ENCODE assay signal across 7 mouse cellular contexts in the genomic region with DNA sequence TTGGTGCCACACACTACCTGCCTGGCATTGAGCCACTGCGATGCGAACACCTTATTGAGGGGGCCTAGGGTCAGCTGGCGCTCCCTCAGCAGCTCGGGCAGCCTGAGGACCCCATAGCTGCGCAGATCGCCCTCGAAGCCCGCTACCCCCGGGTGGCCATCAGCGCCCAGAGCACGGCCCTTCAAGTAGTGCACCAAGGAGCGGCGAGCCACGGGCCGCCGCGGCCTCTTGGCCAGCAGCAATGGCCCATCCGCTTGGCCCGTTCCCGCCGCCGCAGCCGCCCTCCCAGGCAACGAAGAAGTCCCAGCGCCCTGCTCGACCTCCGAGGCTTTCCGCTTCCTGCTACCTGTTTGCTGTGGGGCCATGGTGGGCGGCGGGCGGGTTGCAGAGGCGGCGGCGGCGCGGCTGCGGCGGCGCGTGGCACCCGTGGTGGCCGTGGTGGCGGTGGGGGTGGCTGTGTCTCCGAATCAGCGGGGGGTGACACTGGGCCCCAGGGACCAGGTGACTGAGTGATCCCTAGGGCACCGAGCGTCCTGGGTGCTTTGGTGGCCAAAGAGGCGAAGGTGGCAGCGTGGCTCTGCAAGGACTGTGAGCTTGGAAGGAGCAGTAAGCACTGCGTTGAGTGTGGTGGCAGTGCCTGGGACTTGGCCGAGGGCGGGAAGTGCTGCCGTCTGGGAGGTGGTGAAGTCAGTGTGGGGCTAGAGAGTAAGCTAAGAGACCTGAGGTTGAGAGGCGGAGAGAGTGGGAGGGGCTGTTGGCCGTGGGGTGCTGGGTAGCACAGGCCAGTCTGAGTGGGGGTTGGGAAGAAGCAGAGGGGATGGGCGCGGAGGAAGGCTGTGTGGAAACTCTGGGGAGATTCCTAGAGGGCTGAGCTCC. TPM values are rescaled to one million over a fixed set of nuclear protein-coding genes. Genes with fewer than 3 reads are reported as not detected.
DNase-seq lines count a peak whose midpoint lies in the region; ATAC-seq and TF ChIP-seq lines count a peak whose summit lies in the region.

A gene (minus strand): TSS at position 697 of the 876 bp plus-strand sequence.

- WGBS in embryonic facial prominence, embryonic 14.5 days, result 25% methylated on average over 19 of the region's 57 CpGs
- WGBS in hindbrain, embryonic 14.5 days, result 17% methylated on average over 53 of the region's 57 CpGs
- WGBS in neural tube, embryonic 15.5 days, result 20% methylated on average over 53 of the region's 57 CpGs

- peak; percentile 92 for ATAC-seq in embryonic facial prominence, embryonic 14.5 days (ENCODE audit: low read depth)
- ATAC-seq in hindbrain, embryonic 14.5 days (ENCODE audit: low FRiP score), result peak; percentile 71
- ATAC-seq in neural tube, embryonic 15.5 days (ENCODE audit: low FRiP score), result peak; percentile 87

- peak within 1 kb of the TSS; percentile 61 for H3K4me2 ChIP-seq in embryonic facial prominence, embryonic 14.5 days (ENCODE audit: low read depth, low read length)
- peak within 1 kb of the TSS; percentile 64 for H3K4me2 ChIP-seq in hindbrain, embryonic 14.5 days (replicated peaks)
- peak within 1 kb of the TSS; percentile 70 for H3K4me2 ChIP-seq in neural tube, embryonic 15.5 days

- no peak within 1 kb of the TSS for H3K9ac ChIP-seq in ES-Bruce4 (ENCODE audit: low read depth, poor library complexity, severe bottlenecking)
- peak within 1 kb of the TSS; percentile 72 for H3K9ac ChIP-seq in embryonic facial prominence, embryonic 14.5 days (ENCODE audit: low read depth, low read length)
- peak within 1 kb of the TSS; percentile 56 for H3K9ac ChIP-seq in hindbrain, embryonic 14.5 days
- peak within 1 kb of the TSS; percentile 47 for H3K9ac ChIP-seq in neural tube, embryonic 15.5 days (replicated peaks)

- peak within 1 kb of the TSS; percentile 71 for H3K4me3 ChIP-seq in E14TG2a.4 (replicated peaks; ENCODE audit: low read length)
- H3K4me3 ChIP-seq in ES-Bruce4 (ENCODE audit: low read depth, low read length), result peak within 1 kb of the TSS; percentile 27
- peak within 1 kb of the TSS; percentile 50 for H3K4me3 ChIP-seq in embryonic facial prominence, embryonic 14.5 days (ENCODE audit: low read depth, low read length)
- peak within 1 kb of the TSS; percentile 50 for H3K4me3 ChIP-seq in hindbrain, embryonic 14.5 days (replicated peaks; ENCODE audit: low read length)
- H3K4me3 ChIP-seq in neural tube, embryonic 15.5 days (replicated peaks), result peak within 1 kb of the TSS; percentile 51

- TF ChIP-seq CTCF in E14TG2a.4 (conservative IDR thresholded peaks at IDR 0.05; ENCODE audit: low read length) (no peak), ES-Bruce4 (IDR thresholded peaks at IDR 0.05; ENCODE audit: low read depth, low read length) (no peak)

- no peak for TF ChIP-seq POLR2A in ES-Bruce4 (IDR thresholded peaks at IDR 0.05; ENCODE audit: insufficient read depth, low read length)

- H3K36me3 ChIP-seq in E14TG2a.4 (ENCODE audit: insufficient read depth, low read length) (no peaks in the 10 kb centered on the region), ES-Bruce4 (ENCODE audit: control insufficient read depth, insufficient read depth, low read length, poor library complexity, severe bottlenecking) (no peaks in the 10 kb centered on the region)
- H3K36me3 ChIP-seq in embryonic facial prominence, embryonic 14.5 days (ENCODE audit: control insufficient read depth, insufficient read depth, low read length), result no peaks in the 10 kb centered on the region
- H3K36me3 ChIP-seq in hindbrain, embryonic 14.5 days (replicated peaks; ENCODE audit: control insufficient read depth, insufficient read depth), result no peaks in the 10 kb centered on the region
- no peaks in the 10 kb centered on the region for H3K36me3 ChIP-seq in neural tube, embryonic 15.5 days

- peak; percentile 59 for DNase-seq in embryonic facial prominence, embryonic 14.5 days (ENCODE audit: low spot score)
- DNase-seq in hindbrain, embryonic 14.5 days (ENCODE audit: low spot score), result no peak
- DNase-seq in liver, result peak; percentile 10
- no peak for DNase-seq in urinary bladder, postnatal 36 days (ENCODE audit: low spot score in 2 of 2)

- no peaks in the 10 kb centered on the region for H3K9me3 ChIP-seq in E14TG2a.4 (ENCODE audit: low read length)
- H3K9me3 ChIP-seq in ES-Bruce4 (replicated peaks; ENCODE audit: control insufficient read depth, insufficient read depth, low read length, poor library complexity, severe bottlenecking), result no peaks in the 10 kb centered on the region
- no peaks in the 10 kb centered on the region for H3K9me3 ChIP-seq in embryonic facial prominence, embryonic 14.5 days (ENCODE audit: control insufficient read depth, low read length)
- H3K9me3 ChIP-seq in hindbrain, embryonic 14.5 days (ENCODE audit: control insufficient read depth, low read length), result no peaks in the 10 kb centered on the region
- no peaks in the 10 kb centered on the region for H3K9me3 ChIP-seq in neural tube, embryonic 15.5 days (replicated peaks)

- H3K27ac ChIP-seq in ES-Bruce4 (ENCODE audit: insufficient read depth, low read length), result no peak within 1 kb of the TSS
- no peak within 1 kb of the TSS for H3K27ac ChIP-seq in embryonic facial prominence, embryonic 14.5 days (replicated peaks; ENCODE audit: low read depth, low read length)
- H3K27ac ChIP-seq in hindbrain, embryonic 14.5 days, result no peak within 1 kb of the TSS
- no peak within 1 kb of the TSS for H3K27ac ChIP-seq in neural tube, embryonic 15.5 days (replicated peaks)

- H3K4me1 ChIP-seq in E14TG2a.4 (replicated peaks; ENCODE audit: low read depth, low read length), result peaks cover 2% of the 10 kb centered on the region; the same call in 1 of the 2 replicates
- no peaks in the 10 kb centered on the region for H3K4me1 ChIP-seq in ES-Bruce4 (ENCODE audit: control insufficient read depth, insufficient read depth, low read length)
- H3K4me1 ChIP-seq in embryonic facial prominence, embryonic 14.5 days (ENCODE audit: control insufficient read depth, insufficient read depth, low read length), result no peaks in the 10 kb centered on the region
- no peaks in the 10 kb centered on the region for H3K4me1 ChIP-seq in hindbrain, embryonic 14.5 days (replicated peaks; ENCODE audit: control insufficient read depth, insufficient read depth, low read length)
- no peaks in the 10 kb centered on the region for H3K4me1 ChIP-seq in neural tube, embryonic 15.5 days

- no peak for TF ChIP-seq EP300 in ES-Bruce4 (IDR thresholded peaks at IDR 0.05; ENCODE audit: insufficient read depth, low read depth, low read length)

- peaks cover 13% of the 10 kb centered on the region for H3K27me3 ChIP-seq in E14TG2a.4 (ENCODE audit: insufficient read depth, low read length)
- H3K27me3 ChIP-seq in ES-Bruce4 (ENCODE audit: control insufficient read depth, insufficient read depth, low read length, poor library complexity, severe bottlenecking), result peaks cover 2% of the 10 kb centered on the region; the same call in 1 of the 2 replicates
- no peaks in the 10 kb centered on the region for H3K27me3 ChIP-seq in embryonic facial prominence, embryonic 14.5 days (replicated peaks; ENCODE audit: control insufficient read depth, insufficient read depth, low read length)
- no peaks in the 10 kb centered on the region for H3K27me3 ChIP-seq in hindbrain, embryonic 14.5 days (ENCODE audit: control insufficient read depth, insufficient read depth, low read length)
- no peaks in the 10 kb centered on the region for H3K27me3 ChIP-seq in neural tube, embryonic 15.5 days (replicated peaks)

RNA-seq across cellular contexts. Expression of the gene that starts here (rescaled TPM):
- polyA plus RNA-seq in ES-Bruce4 (2011; ENCODE audit: insufficient read depth, insufficient read length, low read depth, missing spikeins), result 0.28 TPM in 1 of 2 replicates, not detected in the other
- 1.4 and 2.3 TPM in 2 replicates for polyA plus RNA-seq in embryonic facial prominence, embryonic 14.5 days (2014; fragmentation: Nextera tagmentation; extraction: Ambion mirVana)
- polyA plus RNA-seq in hindbrain, embryonic 14.5 days (2014; fragmentation: Nextera tagmentation; extraction: Ambion mirVana), result 1.7 and 2.0 TPM in 2 replicates
- polyA plus RNA-seq in neural tube, embryonic 15.5 days (2015; fragmentation: Nextera tagmentation; extraction: Ambion mirVana), result 2.1 and 2.2 TPM in 2 replicates

Comparison
In these comparisons a context has a peak if more than half of its experiments do, and no peak if none do; other contexts are left out.
1. DNase-seq: peak in embryonic facial prominence, embryonic 14.5 days (single experiment) and liver (single experiment); none in hindbrain, embryonic 14.5 days (single experiment) and urinary bladder, postnatal 36 days (0 of 2).
2. Peak in every context shown above with its lines, with median percentiles within 50 percentile points of each other: H3K4me3 ChIP-seq, ATAC-seq and H3K4me2 ChIP-seq.